Mouse (Mus musculus): ENCODE measurements around the gene Ccar1.
"Not testable (repeated sequence)": the region's sequence is repeated elsewhere in the genome, so short reads cannot be mapped to it uniquely, and the experiment has no call there.

Gene Ccar1

GRCm38 (mm10) chr10:62792177-62793090 lies at the start of gene Ccar1:
TSS of gene Ccar1 (minus strand) at chr10:62792286.
- peak; percentile 99 to 100 for DNase-seq

- DNase-seq = no peak
These were observed 48.6 kb upstream of the Ccar1 start for GRCm38 (mm10) chr10:62840687-62841086.

GRCm38 (mm10) chr10:62837987-62838386 lies 45.9 kb upstream of the Ccar1 start:
- DNase-seq = no peak

GRCm38 (mm10) chr10:62832783-62833182 lies 40.7 kb upstream of the Ccar1 start:
- no peak for DNase-seq

GRCm38 (mm10) chr10:62831546-62831945 lies 39.5 kb upstream of the Ccar1 start:
- no peak for DNase-seq

- DNase-seq = no peak
These were observed 32.4 kb upstream of the Ccar1 start for GRCm38 (mm10) chr10:62824474-62824873.

GRCm38 (mm10) chr10:62823431-62823830 lies 31.3 kb upstream of the Ccar1 start:
- DNase-seq = no peak

- DNase-seq = no peak
These were observed 17.9 kb upstream of the Ccar1 start for GRCm38 (mm10) chr10:62810010-62810409.

GRCm38 (mm10) chr10:62808766-62809165 lies 16.7 kb upstream of the Ccar1 start:
- no peak for DNase-seq

GRCm38 (mm10) chr10:62808316-62808715 lies 16.2 kb upstream of the Ccar1 start:
- no peak for DNase-seq

- no peak for DNase-seq
These were observed 12.0 kb upstream of the Ccar1 start for GRCm38 (mm10) chr10:62804106-62804505.

GRCm38 (mm10) chr10:62803296-62803695 lies 11.2 kb upstream of the Ccar1 start:
- no peak for DNase-seq

GRCm38 (mm10) chr10:62794221-62794620 lies 2.1 kb upstream of the Ccar1 start:
- DNase-seq = no peak

- peak in 1 of 2 experiments; percentile 34 for DNase-seq
These were observed 986 bp upstream of the Ccar1 start for GRCm38 (mm10) chr10:62793091-62793453.

- no peak for DNase-seq
These were observed 572 bp downstream of the Ccar1 start for GRCm38 (mm10) chr10:62791251-62792176.

- DNase-seq = not testable (repeated sequence)
These were observed 10.3 kb downstream of the Ccar1 start for GRCm38 (mm10) chr10:62781776-62782175.

GRCm38 (mm10) chr10:62750781-62751180 lies 41.3 kb downstream of the Ccar1 start:
- DNase-seq = no peak

GRCm38 (mm10) chr10:62739961-62740737 lies 51.9 kb downstream of the Ccar1 start:
- peak; percentile 52 to 79 for DNase-seq

- DNase-seq = no peak
These were observed 55.0 kb downstream of the Ccar1 start for GRCm38 (mm10) chr10:62736965-62737688.

GRCm38 (mm10) chr10:62730826-62731225 lies 61.3 kb downstream of the Ccar1 start:
- DNase-seq = no peak

GRCm38 (mm10) chr10:62725771-62726687 lies 66.1 kb downstream of the Ccar1 start, which contains the start of gene Stox1:
TSS of gene Stox1 (minus strand) at chr10:62726128.
- peak; percentile 72 to 84 for DNase-seq
